9 mouse cellular contexts compared by ENCODE assay signal in genomic region chr9:21858084-21858483, GRCm38 (mm10). TPM values are rescaled to one million over a fixed set of nuclear protein-coding genes. Genes with fewer than 3 reads are reported as not detected.
DNase-seq lines count a peak whose midpoint lies in the region; ATAC-seq and TF ChIP-seq lines count a peak whose summit lies in the region.
"Had no signal": no experiment of that assay in that cellular context is flagged by ENCODE, and none has a peak within 500 bp of the region (broad histone marks: within the 10 kb centered on the region; RNA-seq: fewer than 3 reads in every experiment).

No protein-coding gene starts in this region.

- WGBS in heart, embryonic 11.5 days (ENCODE audit: insufficient replicate concordance): 47% methylated on average over 6 of the region's 6 CpGs
- WGBS in lung, postnatal 0 days: 37% methylated on average over 6 of the region's 6 CpGs
- 75% methylated on average over 6 of the region's 6 CpGs for WGBS in hindbrain, embryonic 14.5 days
- WGBS in forebrain, embryonic 15.5 days: 78% methylated on average over 6 of the region's 6 CpGs

- H3K9me3 ChIP-seq in heart, embryonic 11.5 days (replicated peaks; ENCODE audit: control insufficient read depth, low read length): no peaks in the 10 kb centered on the region
- H3K9me3 ChIP-seq in lung, postnatal 0 days (ENCODE audit: low read length): no peaks in the 10 kb centered on the region
- H3K9me3 ChIP-seq in hindbrain, embryonic 14.5 days (ENCODE audit: control insufficient read depth, low read length): peaks cover 5% of the 10 kb centered on the region
- H3K9me3 ChIP-seq in forebrain, embryonic 15.5 days: no peaks in the 10 kb centered on the region

- TF ChIP-seq CTCF in lung, postnatal 0 days (IDR thresholded peaks at IDR 0.05): peak; percentile 44

- TF ChIP-seq EP300 in lung, postnatal 0 days (IDR thresholded peaks at IDR 0.05): peak; percentile 87

- no peak overlapping the region for H3K9ac ChIP-seq in heart, embryonic 11.5 days (ENCODE audit: low read depth, low read length)
- H3K9ac ChIP-seq in lung, postnatal 0 days (replicated peaks; ENCODE audit: low read depth): no peak overlapping the region
- H3K9ac ChIP-seq in hindbrain, embryonic 14.5 days: no peak overlapping the region
- H3K9ac ChIP-seq in forebrain, embryonic 15.5 days (replicated peaks): no peak overlapping the region

- H3K4me1 ChIP-seq in heart, embryonic 11.5 days (ENCODE audit: control insufficient read depth, insufficient read depth, low read length): no peaks in the 10 kb centered on the region
- H3K4me1 ChIP-seq in lung, postnatal 0 days (ENCODE audit: insufficient read depth, low read depth, low read length): no peaks in the 10 kb centered on the region
- H3K4me1 ChIP-seq in hindbrain, embryonic 14.5 days (replicated peaks; ENCODE audit: control insufficient read depth, insufficient read depth, low read length): no peaks in the 10 kb centered on the region
- no peaks in the 10 kb centered on the region for H3K4me1 ChIP-seq in forebrain, embryonic 15.5 days

- H3K27me3 ChIP-seq in heart, embryonic 11.5 days (ENCODE audit: control insufficient read depth, insufficient read depth, low read length): no peaks in the 10 kb centered on the region
- no peaks in the 10 kb centered on the region for H3K27me3 ChIP-seq in lung, postnatal 0 days (replicated peaks; ENCODE audit: insufficient read depth, low read length)
- no peaks in the 10 kb centered on the region for H3K27me3 ChIP-seq in hindbrain, embryonic 14.5 days (ENCODE audit: control insufficient read depth, insufficient read depth, low read length)
- no peaks in the 10 kb centered on the region for H3K27me3 ChIP-seq in forebrain, embryonic 15.5 days

- H3K4me2 ChIP-seq in heart, embryonic 11.5 days: no peak overlapping the region
- no peak overlapping the region for H3K4me2 ChIP-seq in lung, postnatal 0 days (replicated peaks; ENCODE audit: low read depth, low read length)
- H3K4me2 ChIP-seq in hindbrain, embryonic 14.5 days (replicated peaks): no peak overlapping the region
- H3K4me2 ChIP-seq in forebrain, embryonic 15.5 days (replicated peaks): no peak overlapping the region

- peak overlapping the region; percentile 51 for H3K27ac ChIP-seq in heart, embryonic 11.5 days (ENCODE audit: low read depth, low read length)
- peak overlapping the region; percentile 68; the same call in 1 of the 2 replicates for H3K27ac ChIP-seq in lung, postnatal 0 days (ENCODE audit: low read length)
- H3K27ac ChIP-seq in hindbrain, embryonic 14.5 days: no peak overlapping the region
- H3K27ac ChIP-seq in forebrain, embryonic 15.5 days (replicated peaks): no peak overlapping the region

- no peak overlapping the region for H3K4me3 ChIP-seq in heart, embryonic 11.5 days (ENCODE audit: low read depth, low read length)
- no peak overlapping the region for H3K4me3 ChIP-seq in lung, postnatal 0 days (ENCODE audit: low read depth, low read length)
- H3K4me3 ChIP-seq in hindbrain, embryonic 14.5 days (replicated peaks; ENCODE audit: low read length): no peak overlapping the region
- H3K4me3 ChIP-seq in forebrain, embryonic 15.5 days: no peak overlapping the region

- peak; percentile 71 to 81 for DNase-seq in adrenal gland, adult (ENCODE audit: inconsistent age in 2 of 2, low spot score in 1 of 2)
- no peak for DNase-seq in adrenal gland, postnatal 4 days (ENCODE audit: low spot score in 2 of 2)
- peak; percentile 88 for DNase-seq in kidney, postnatal 10 days
- DNase-seq in lung, postnatal 0 days (ENCODE audit: low spot score): peak; percentile 77
- DNase-seq in hindbrain, embryonic 14.5 days (ENCODE audit: low spot score): no peak
- no peak for DNase-seq in cerebellum, postnatal 4 days (ENCODE audit: low spot score in 2 of 2)

- ATAC-seq in heart, embryonic 11.5 days (replicated peaks; ENCODE audit: insufficient number of reproducible peaks, low FRiP score, low TSS enrichment): peak; percentile 78
- ATAC-seq in lung, postnatal 0 days: peak; percentile 94
- no peak for ATAC-seq in hindbrain, embryonic 14.5 days (ENCODE audit: low FRiP score)
- no peak for ATAC-seq in forebrain, embryonic 15.5 days (replicated peaks)

- no peaks in the 10 kb centered on the region for H3K36me3 ChIP-seq in heart, embryonic 11.5 days (ENCODE audit: control insufficient read depth, insufficient read depth, low read length)
- H3K36me3 ChIP-seq in lung, postnatal 0 days (ENCODE audit: insufficient read depth, low read length): no peaks in the 10 kb centered on the region
- H3K36me3 ChIP-seq in hindbrain, embryonic 14.5 days (replicated peaks; ENCODE audit: control insufficient read depth, insufficient read depth): no peaks in the 10 kb centered on the region
- no peaks in the 10 kb centered on the region for H3K36me3 ChIP-seq in forebrain, embryonic 15.5 days

RNA-seq across cellular contexts. Expression of gene Dock6, which starts 5.6 kb away (rescaled TPM):
- total RNA-seq in adrenal gland, postnatal 4 days (2021): 10 to 100 TPM; 74.7 to 79.1 TPM
- polyA plus RNA-seq in heart, embryonic 11.5 days (2014; fragmentation: Nextera tagmentation; extraction: Ambion mirVana): 43.9 and 50.1 TPM in 2 replicates
- 35.8 and 43.2 TPM in 2 replicates for polyA plus RNA-seq in lung, postnatal 0 days (2015; fragmentation: Nextera tagmentation; extraction: Ambion mirVana)
- polyA plus RNA-seq in hindbrain, embryonic 14.5 days (2014; fragmentation: Nextera tagmentation; extraction: Ambion mirVana): 16.3 and 18.0 TPM in 2 replicates
- polyA plus RNA-seq in forebrain, embryonic 15.5 days (2015; fragmentation: Nextera tagmentation; extraction: Ambion mirVana): 10.4 and 12.3 TPM in 2 replicates

RNA-seq across cellular contexts. Expression of gene Angptl8, which starts 22.8 kb away (rescaled TPM):
- 1 to 10 TPM; 1.3 to 7.3 TPM for total RNA-seq in adrenal gland, postnatal 4 days (2021)
- polyA plus RNA-seq in heart, embryonic 11.5 days (2014; fragmentation: Nextera tagmentation; extraction: Ambion mirVana): 1.1 and 1.9 TPM in 2 replicates
- 6.2 and 7.4 TPM in 2 replicates for polyA plus RNA-seq in lung, postnatal 0 days (2015; fragmentation: Nextera tagmentation; extraction: Ambion mirVana)
- polyA plus RNA-seq in hindbrain, embryonic 14.5 days (2014; fragmentation: Nextera tagmentation; extraction: Ambion mirVana): 0.33 and 0.62 TPM in 2 replicates
- 0.27 and 0.51 TPM in 2 replicates for polyA plus RNA-seq in forebrain, embryonic 15.5 days (2015; fragmentation: Nextera tagmentation; extraction: Ambion mirVana)
- total RNA-seq: monocyte, adult 5-6 weeks had no signal

RNA-seq across cellular contexts. Expression of gene Kank2, which starts 59.5 kb away (rescaled TPM):
- 10 to 100 TPM; 52.5 to 57.4 TPM for total RNA-seq in adrenal gland, postnatal 4 days (2021)
- 8.9 and 9.0 TPM in 2 replicates for polyA plus RNA-seq in heart, embryonic 11.5 days (2014; fragmentation: Nextera tagmentation; extraction: Ambion mirVana)
- polyA plus RNA-seq in lung, postnatal 0 days (2015; fragmentation: Nextera tagmentation; extraction: Ambion mirVana): 23.3 and 24.0 TPM in 2 replicates
- polyA plus RNA-seq in hindbrain, embryonic 14.5 days (2014; fragmentation: Nextera tagmentation; extraction: Ambion mirVana): 3.0 and 3.3 TPM in 2 replicates
- 2.9 and 3.7 TPM in 2 replicates for polyA plus RNA-seq in forebrain, embryonic 15.5 days (2015; fragmentation: Nextera tagmentation; extraction: Ambion mirVana)
- total RNA-seq: monocyte, adult 5-6 weeks had no signal

RNA-seq across cellular contexts. Expression of gene Rab3d, which starts 59.9 kb away (rescaled TPM):
- total RNA-seq in adrenal gland, postnatal 4 days (2021): 10 to 100 TPM; 55.5 to 60.2 TPM
- polyA plus RNA-seq in heart, embryonic 11.5 days (2014; fragmentation: Nextera tagmentation; extraction: Ambion mirVana): 5.6 and 6.4 TPM in 2 replicates
- 28.4 and 31.0 TPM in 2 replicates for polyA plus RNA-seq in lung, postnatal 0 days (2015; fragmentation: Nextera tagmentation; extraction: Ambion mirVana)
- polyA plus RNA-seq in hindbrain, embryonic 14.5 days (2014; fragmentation: Nextera tagmentation; extraction: Ambion mirVana): 15.2 and 17.3 TPM in 2 replicates
- 33.3 and 33.8 TPM in 2 replicates for polyA plus RNA-seq in forebrain, embryonic 15.5 days (2015; fragmentation: Nextera tagmentation; extraction: Ambion mirVana)

Comparison
In these comparisons a context has a peak if more than half of its experiments do, and no peak if none do; other contexts are left out.
1. DNase-seq: peak in adrenal gland, adult (2 of 2), kidney, postnatal 10 days (single experiment) and lung, postnatal 0 days (single experiment); none in adrenal gland, postnatal 4 days (0 of 2), hindbrain, embryonic 14.5 days (single experiment) and cerebellum, postnatal 4 days (0 of 2).
2. ATAC-seq: peak in heart, embryonic 11.5 days (single experiment) and lung, postnatal 0 days (single experiment); none in hindbrain, embryonic 14.5 days (single experiment) and forebrain, embryonic 15.5 days (single experiment).
3. H3K27ac ChIP-seq: peak in heart, embryonic 11.5 days (single experiment) and lung, postnatal 0 days (single experiment); none in hindbrain, embryonic 14.5 days (single experiment) and forebrain, embryonic 15.5 days (single experiment).